Mouse (Mus musculus): ENCODE results near the gene Ppp3cb.

GRCm38 (mm10) chr14:20478385-20478784 is 68.0 kb downstream of the Ppp3cb start:
- TF ChIP-seq CTCF (IDR thresholded peaks at IDR 0.05; ENCODE audit: control insufficient read depth, insufficient read depth, low read length) (no peak), POLR2A (IDR thresholded peaks at IDR 0.05; ENCODE audit: borderline replicate concordance, control insufficient read depth, low read depth, low read length) (no peak)

All from bone marrow, adult 2 months (tissue).